In genomic region chr4:138747851-138748250, GRCm38 (mm10) we compare ENCODE assay signal across 9 mouse cellular contexts. TPM values are rescaled to one million over a fixed set of nuclear protein-coding genes. Genes with fewer than 3 reads are reported as not detected.
DNase-seq lines count a peak whose midpoint lies in the region; ATAC-seq lines count a peak whose summit lies in the region.
"Had no signal": no experiment of that assay in that cellular context is flagged by ENCODE, and none has a peak within 500 bp of the region (broad histone marks: within the 10 kb centered on the region; RNA-seq: fewer than 3 reads in every experiment).

No protein-coding gene starts in this region.

- no peaks in the 10 kb centered on the region for H3K36me3 ChIP-seq in lung, embryonic 16.5 days (ENCODE audit: control insufficient read depth, insufficient read depth, low read length)
- H3K36me3 ChIP-seq in forebrain, embryonic 14.5 days (ENCODE audit: control insufficient read depth, insufficient read depth, low read length): no peaks in the 10 kb centered on the region
- H3K36me3 ChIP-seq in intestine, embryonic 15.5 days: no peaks in the 10 kb centered on the region
- H3K36me3 ChIP-seq in stomach, embryonic 16.5 days (ENCODE audit: control insufficient read depth, insufficient read depth, low read length): no peaks in the 10 kb centered on the region

- H3K4me3 ChIP-seq in lung, embryonic 16.5 days (ENCODE audit: low read length): no peak overlapping the region
- H3K4me3 ChIP-seq in forebrain, embryonic 14.5 days (ENCODE audit: low read depth, low read length): no peak overlapping the region
- H3K4me3 ChIP-seq in intestine, embryonic 15.5 days (replicated peaks): no peak overlapping the region
- no peak overlapping the region for H3K4me3 ChIP-seq in stomach, embryonic 16.5 days (replicated peaks; ENCODE audit: low read length)

- peaks cover 9% of the 10 kb centered on the region; the same call in 1 of the 2 replicates for H3K4me1 ChIP-seq in lung, embryonic 16.5 days (replicated peaks; ENCODE audit: control insufficient read depth, insufficient read depth, low read length)
- no peaks in the 10 kb centered on the region for H3K4me1 ChIP-seq in forebrain, embryonic 14.5 days (ENCODE audit: control insufficient read depth, insufficient read depth, low read length)
- 0 out of 2 replicates have a peak, but pooled peaks cover 5% of the 10 kb centered on the region for H3K4me1 ChIP-seq in intestine, embryonic 15.5 days (replicated peaks)
- no peaks in the 10 kb centered on the region; the same call in 1 of the 2 replicates for H3K4me1 ChIP-seq in stomach, embryonic 16.5 days (ENCODE audit: control insufficient read depth, insufficient read depth, low read length)

- intact Hi-C loops in heart, postnatal 36 days (cut with DNase I): loop anchor here (1.0 to 2.0 kb wide), 2 partner anchors 45 to 103 kb away; no protein-coding TSS in a partner anchor

- H3K9ac ChIP-seq in lung, embryonic 16.5 days (ENCODE audit: low read length): no peak overlapping the region
- H3K9ac ChIP-seq in forebrain, embryonic 14.5 days (ENCODE audit: low read length): no peak overlapping the region
- H3K9ac ChIP-seq in intestine, embryonic 15.5 days: no peak overlapping the region
- H3K9ac ChIP-seq in stomach, embryonic 16.5 days (ENCODE audit: low read length): no peak overlapping the region

- H3K4me2 ChIP-seq in lung, embryonic 16.5 days (ENCODE audit: low read depth, low read length): no peak overlapping the region
- H3K4me2 ChIP-seq in forebrain, embryonic 14.5 days (ENCODE audit: low read length): no peak overlapping the region
- no peak overlapping the region for H3K4me2 ChIP-seq in intestine, embryonic 15.5 days (replicated peaks)
- H3K4me2 ChIP-seq in stomach, embryonic 16.5 days (ENCODE audit: low read depth, low read length): no peak overlapping the region
- H3K4me2 ChIP-seq: heart, embryonic 11.5 days had no signal

- no peak for DNase-seq in lung, adult 18-20 months
- peak; percentile 45 for DNase-seq in forebrain, embryonic 14.5 days (ENCODE audit: low spot score)
- DNase-seq in heart, postnatal 36 days: no peak
- no peak for DNase-seq in cerebellum, adult 8-10 months
- DNase-seq: cerebellum, postnatal 36 days had no signal

- peak; percentile 31; the same call in 1 of the 2 replicates for ATAC-seq in lung, embryonic 16.5 days (ENCODE audit: low read depth)
- no peak; the same call in 1 of the 2 replicates for ATAC-seq in forebrain, embryonic 14.5 days
- ATAC-seq in intestine, embryonic 15.5 days: peak; percentile 59
- ATAC-seq in stomach, embryonic 16.5 days (ENCODE audit: insufficient read depth, low FRiP score): peak; percentile 73

- H3K27ac ChIP-seq in lung, embryonic 16.5 days (ENCODE audit: low read length): no peak overlapping the region
- 0 out of 2 replicates have a peak overlapping the region, but pooled peaks have one; percentile 33 for H3K27ac ChIP-seq in forebrain, embryonic 14.5 days (ENCODE audit: low read depth, low read length)
- no peak overlapping the region for H3K27ac ChIP-seq in intestine, embryonic 15.5 days
- no peak overlapping the region for H3K27ac ChIP-seq in stomach, embryonic 16.5 days (ENCODE audit: low read length)

- H3K9me3 ChIP-seq in lung, embryonic 16.5 days (ENCODE audit: control insufficient read depth, low read length): 0 out of 2 replicates have a peak, but pooled peaks cover 2% of the 10 kb centered on the region
- H3K9me3 ChIP-seq in forebrain, embryonic 14.5 days (replicated peaks; ENCODE audit: control insufficient read depth, low read length): no peaks in the 10 kb centered on the region
- H3K9me3 ChIP-seq in intestine, embryonic 15.5 days: no peaks in the 10 kb centered on the region
- H3K9me3 ChIP-seq in stomach, embryonic 16.5 days (replicated peaks; ENCODE audit: control insufficient read depth, low read length): no peaks in the 10 kb centered on the region

- no peaks in the 10 kb centered on the region for H3K27me3 ChIP-seq in lung, embryonic 16.5 days (ENCODE audit: control insufficient read depth, insufficient read depth, low read depth, low read length)
- no peaks in the 10 kb centered on the region for H3K27me3 ChIP-seq in forebrain, embryonic 14.5 days (replicated peaks; ENCODE audit: control insufficient read depth, insufficient read depth, low read length)
- H3K27me3 ChIP-seq in intestine, embryonic 15.5 days (replicated peaks): no peaks in the 10 kb centered on the region
- H3K27me3 ChIP-seq in stomach, embryonic 16.5 days (ENCODE audit: control insufficient read depth, insufficient read depth, low read length): no peaks in the 10 kb centered on the region

- 39% methylated on average over 10 of the region's 10 CpGs for WGBS in lung, embryonic 16.5 days
- WGBS in forebrain, embryonic 14.5 days: 52% methylated on average over 10 of the region's 10 CpGs
- 52% methylated on average over 10 of the region's 10 CpGs for WGBS in intestine, embryonic 15.5 days
- WGBS in stomach, embryonic 16.5 days: 57% methylated on average over 10 of the region's 10 CpGs

RNA-seq across cellular contexts. Expression of gene Pla2g2f, which starts 9.6 kb away (rescaled TPM):
- polyA plus RNA-seq in lung, embryonic 16.5 days (2015; fragmentation: Nextera tagmentation; extraction: Ambion mirVana): not detected in 2 replicates
- 0.09 TPM in 1 of 2 replicates, not detected in the other for polyA plus RNA-seq in forebrain, embryonic 14.5 days (2014; fragmentation: Nextera tagmentation; extraction: Ambion mirVana)
- polyA plus RNA-seq in intestine, embryonic 15.5 days (2015; fragmentation: Nextera tagmentation; extraction: Ambion mirVana): 1.5 and 2.6 TPM in 2 replicates
- polyA plus RNA-seq in stomach, embryonic 16.5 days (2015; fragmentation: Nextera tagmentation; extraction: Ambion mirVana): 2.0 and 3.6 TPM in 2 replicates
- total RNA-seq in heart, postnatal 36 days (2021): under 1 TPM in 1 of 2 experiments, not detected in 1; 0.24 TPM
- polyA plus RNA-seq: heart, embryonic 11.5 days had no signal

RNA-seq across cellular contexts. Expression of gene Ubxn10, which starts 10.9 kb away (rescaled TPM):
- polyA plus RNA-seq in lung, embryonic 16.5 days (2015; fragmentation: Nextera tagmentation; extraction: Ambion mirVana): 6.6 and 8.3 TPM in 2 replicates
- polyA plus RNA-seq in forebrain, embryonic 14.5 days (2014; fragmentation: Nextera tagmentation; extraction: Ambion mirVana): 3.3 and 3.4 TPM in 2 replicates
- polyA plus RNA-seq in intestine, embryonic 15.5 days (2015; fragmentation: Nextera tagmentation; extraction: Ambion mirVana): 1.3 and 1.7 TPM in 2 replicates
- polyA plus RNA-seq in stomach, embryonic 16.5 days (2015; fragmentation: Nextera tagmentation; extraction: Ambion mirVana): 0.74 and 0.85 TPM in 2 replicates
- 1 to 10 TPM; 1.5 to 3.1 TPM for total RNA-seq in heart, postnatal 36 days (2021)

RNA-seq across cellular contexts. Expression of gene Pla2g2c, which starts 23.3 kb away (rescaled TPM):
- polyA plus RNA-seq in lung, embryonic 16.5 days (2015; fragmentation: Nextera tagmentation; extraction: Ambion mirVana): 0.30 and 0.41 TPM in 2 replicates
- polyA plus RNA-seq in forebrain, embryonic 14.5 days (2014; fragmentation: Nextera tagmentation; extraction: Ambion mirVana): 0.28 and 0.41 TPM in 2 replicates
- 0.23 and 0.25 TPM in 2 replicates for polyA plus RNA-seq in intestine, embryonic 15.5 days (2015; fragmentation: Nextera tagmentation; extraction: Ambion mirVana)
- 0.14 and 0.18 TPM in 2 replicates for polyA plus RNA-seq in stomach, embryonic 16.5 days (2015; fragmentation: Nextera tagmentation; extraction: Ambion mirVana)
- under 1 TPM in 1 of 2 experiments, not detected in 1; 0.31 TPM for total RNA-seq in heart, postnatal 36 days (2021)

RNA-seq across cellular contexts. Expression of gene Pla2g2d, which starts 27.7 kb away (rescaled TPM):
- not detected in 2 replicates for polyA plus RNA-seq in lung, embryonic 16.5 days (2015; fragmentation: Nextera tagmentation; extraction: Ambion mirVana)
- polyA plus RNA-seq in forebrain, embryonic 14.5 days (2014; fragmentation: Nextera tagmentation; extraction: Ambion mirVana): 0.17 and 0.24 TPM in 2 replicates
- 0.92 and 0.99 TPM in 2 replicates for polyA plus RNA-seq in intestine, embryonic 15.5 days (2015; fragmentation: Nextera tagmentation; extraction: Ambion mirVana)
- 0.61 and 0.80 TPM in 2 replicates for polyA plus RNA-seq in stomach, embryonic 16.5 days (2015; fragmentation: Nextera tagmentation; extraction: Ambion mirVana)
- total RNA-seq in heart, postnatal 36 days (2021): under 1 TPM; 0.30 to 0.36 TPM
- polyA plus RNA-seq: heart, embryonic 11.5 days had no signal
